Mouse (Mus musculus) regulatory T cell (primary cell): ENCODE data around the gene Bcas3.

Experiments used
- in situ Hi-C: fragments of 300-600 bp; cut with MboI, MseI; formaldehyde crosslinking; loops from one replicate; pipeline ENCODE4 v1.15.1; 2025; ENCODE audit warnings: high pct_unique_total_duplicates

The Bcas3 gene

DNA sequence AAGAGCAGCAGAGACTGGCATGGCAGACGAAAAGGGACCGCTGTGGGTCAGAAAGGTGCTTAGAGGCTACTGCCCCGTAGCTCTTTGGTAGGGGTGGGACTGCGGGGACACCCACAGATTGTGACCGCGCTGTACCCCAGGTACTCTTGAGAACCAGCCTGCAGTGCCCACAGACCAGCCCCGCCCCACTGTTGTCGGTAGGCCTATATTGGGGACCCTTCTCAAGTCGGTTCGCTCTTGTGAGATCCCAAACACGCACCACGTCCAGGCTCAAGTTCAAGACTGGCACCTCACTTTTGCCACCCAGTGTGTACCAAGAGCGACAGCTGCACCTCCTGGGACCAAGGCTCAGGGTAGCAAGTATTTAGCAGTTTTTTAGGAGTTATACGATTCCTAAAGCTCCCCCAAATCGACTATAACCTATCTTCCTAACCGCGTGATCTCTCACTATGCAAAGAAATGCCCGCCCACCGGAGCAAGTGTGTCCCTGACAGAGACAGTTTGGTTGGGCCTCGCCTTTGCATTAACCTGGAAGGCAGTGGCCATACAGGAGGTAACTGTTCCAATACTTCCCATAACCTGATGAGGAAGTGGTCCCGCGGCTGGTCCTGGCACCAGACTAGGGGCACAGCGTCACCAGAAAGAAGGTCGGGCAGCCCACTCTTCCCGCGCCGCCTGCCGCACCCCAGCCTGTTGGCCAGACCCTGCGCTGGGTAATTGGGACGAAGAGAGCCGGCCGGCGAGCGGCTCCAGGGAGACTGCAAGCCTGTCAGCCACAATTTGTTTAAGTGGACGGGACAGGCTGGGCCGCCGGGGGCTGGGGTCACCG is 475.9 kb downstream of the Bcas3 start:
- in situ Hi-C loops = loop anchor here (5.0 kb wide), 1 partner anchor 442 kb away; no protein-coding TSS in a partner anchor

DNA sequence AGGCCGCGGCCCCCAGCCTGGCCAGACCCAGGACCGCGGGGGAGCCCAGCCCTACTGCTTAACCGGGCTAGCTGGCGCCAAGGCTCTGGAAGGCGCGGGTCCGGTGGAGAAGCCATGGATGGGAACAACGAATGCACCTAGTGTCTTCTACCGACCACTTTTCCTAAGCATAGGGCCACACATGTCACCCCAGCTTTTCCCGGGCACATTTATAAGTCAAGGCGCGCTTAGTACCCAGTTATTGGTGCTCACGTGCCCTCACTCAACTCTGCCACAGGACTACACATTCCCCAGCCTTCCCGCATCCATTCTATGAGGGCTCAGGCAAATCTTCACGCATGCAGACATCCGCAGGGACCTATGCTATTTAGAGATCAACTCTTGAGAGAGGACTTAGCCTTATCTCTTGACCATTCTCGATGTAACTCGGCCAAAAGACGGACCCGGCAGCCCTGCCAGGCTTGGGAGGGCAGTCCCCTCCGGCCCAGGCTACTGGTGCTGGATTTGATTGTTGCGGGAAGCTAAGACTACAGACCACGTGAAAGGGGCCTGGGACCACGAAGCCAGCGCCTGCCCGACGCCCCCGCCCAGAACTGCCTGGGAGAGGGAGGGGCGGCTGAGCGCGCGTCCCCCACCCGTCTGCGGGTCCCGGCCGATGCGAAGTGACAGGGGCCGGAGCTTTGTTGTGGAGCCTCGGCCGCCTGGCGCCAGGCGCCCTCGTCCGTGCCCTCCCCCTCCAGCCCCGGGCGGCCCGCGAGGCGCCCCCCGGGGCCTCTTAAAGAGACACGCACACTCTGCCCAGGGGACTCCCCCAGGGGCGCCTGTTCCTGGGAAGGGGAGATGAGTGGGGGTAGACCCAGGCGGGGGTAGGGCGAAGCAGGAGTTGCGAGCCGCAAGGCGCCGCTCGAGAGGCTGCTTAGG is 476.8 kb downstream of the Bcas3 start:
- in situ Hi-C loops = loop anchor here (5.0 kb wide), 1 partner anchor 442 kb away; no protein-coding TSS in a partner anchor

DNA sequence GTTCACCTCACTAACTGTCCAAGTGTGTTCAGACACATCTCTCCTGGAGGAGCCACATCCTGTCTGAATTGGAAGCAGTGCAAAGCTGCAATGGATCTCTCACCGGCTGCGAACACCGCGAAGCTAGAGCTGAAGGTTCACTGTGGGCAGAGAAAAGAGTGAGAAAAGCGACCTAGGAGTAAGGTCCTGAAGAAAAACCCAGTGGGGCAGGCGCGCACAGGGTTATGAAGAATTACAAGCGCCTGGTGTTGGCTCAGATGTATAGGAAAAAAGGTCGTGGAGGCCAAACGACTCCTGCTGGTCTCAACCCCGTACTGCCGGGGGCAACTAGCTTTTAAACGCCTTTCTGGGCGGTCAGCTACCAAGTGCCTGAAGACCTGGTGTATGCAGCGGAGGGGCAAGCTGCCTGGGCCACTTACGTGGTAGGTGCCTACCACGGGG is 478.0 kb downstream of the Bcas3 start:
- in situ Hi-C loops = no loop called here

DNA sequence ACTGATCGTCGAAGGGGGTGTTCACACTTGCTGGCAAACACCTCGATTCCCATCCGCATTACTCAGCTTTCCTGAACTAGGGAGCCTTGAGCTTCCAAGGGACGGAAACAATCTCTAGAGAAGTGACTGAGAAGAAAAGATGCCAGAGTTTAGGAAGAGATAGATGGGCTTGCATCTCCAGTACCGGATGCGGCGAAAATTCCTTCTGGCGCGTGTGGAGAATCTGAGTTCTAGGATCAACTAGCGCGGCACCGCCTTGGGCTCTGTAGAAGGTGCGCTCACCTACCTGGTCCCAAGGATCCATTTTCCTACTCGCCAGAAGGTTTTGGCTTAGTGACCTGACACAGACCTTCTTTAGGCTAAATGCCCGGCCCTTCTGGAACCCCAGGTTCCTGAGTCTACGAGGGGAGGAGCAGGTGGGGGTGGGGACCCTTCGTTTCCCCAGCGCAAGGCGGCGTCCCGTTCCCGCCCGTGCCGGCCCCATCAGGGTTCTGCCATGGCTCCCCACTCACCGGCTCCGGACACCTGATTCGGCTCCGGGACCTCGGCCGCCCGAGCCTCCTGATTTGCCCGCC is 478.8 kb downstream of the Bcas3 start:
- in situ Hi-C loops = no loop called here

DNA sequence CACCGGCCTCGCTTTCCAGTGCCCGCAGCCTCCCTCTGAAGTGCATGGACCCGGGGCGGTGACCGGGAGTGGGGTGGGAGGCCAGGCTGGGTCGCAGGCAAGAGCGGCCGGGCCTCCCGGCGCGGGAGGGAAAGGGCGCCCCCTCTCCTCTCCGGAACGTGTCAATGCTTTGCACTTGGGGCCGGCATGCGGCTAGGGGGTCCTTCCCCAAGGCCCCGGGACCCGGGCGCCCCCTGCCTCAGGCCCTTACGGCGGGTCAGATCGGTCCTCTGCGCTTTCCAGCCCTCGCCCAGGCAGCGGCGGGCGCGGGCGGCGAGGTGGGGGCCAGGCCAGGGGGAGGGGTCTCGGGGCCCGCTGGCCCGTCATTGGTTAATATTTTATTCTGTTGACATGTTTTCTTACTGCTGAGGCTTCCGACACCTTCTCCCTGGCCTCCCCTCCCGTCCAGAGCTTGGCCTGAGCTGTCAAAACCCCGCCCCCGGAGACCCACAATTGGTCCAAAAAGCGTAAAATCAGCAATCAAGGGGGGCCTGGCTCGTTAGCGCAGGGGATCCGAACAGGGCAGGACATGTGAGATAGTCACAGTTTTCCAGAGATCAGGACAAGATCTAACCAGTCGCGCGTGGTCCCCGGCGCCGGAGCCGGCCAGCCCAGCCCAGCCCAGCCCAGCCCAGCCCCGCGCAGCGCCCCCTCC is 479.4 kb downstream of the Bcas3 start, which contains the start of gene Tbx2:
Gene Tbx2 (plus strand): TSS at position 321 of the 694 bp plus-strand sequence.
- in situ Hi-C loops = no loop called here

DNA sequence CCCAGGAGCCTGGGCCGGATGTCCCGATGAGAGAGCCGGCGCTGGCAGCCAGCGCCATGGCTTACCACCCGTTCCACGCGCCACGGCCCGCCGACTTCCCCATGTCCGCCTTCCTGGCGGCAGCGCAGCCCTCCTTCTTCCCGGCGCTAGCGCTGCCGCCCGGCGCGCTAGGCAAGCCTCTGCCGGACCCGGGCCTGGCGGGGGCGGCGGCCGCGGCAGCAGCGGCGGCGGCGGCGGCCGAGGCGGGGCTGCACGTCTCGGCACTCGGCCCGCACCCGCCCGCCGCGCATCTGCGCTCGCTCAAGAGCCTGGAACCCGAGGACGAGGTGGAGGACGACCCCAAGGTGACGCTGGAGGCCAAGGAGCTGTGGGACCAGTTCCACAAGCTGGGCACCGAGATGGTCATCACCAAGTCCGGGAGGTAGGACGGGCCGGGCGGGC is 480.1 kb downstream of the Bcas3 start:
- in situ Hi-C loops = no loop called here

DNA sequence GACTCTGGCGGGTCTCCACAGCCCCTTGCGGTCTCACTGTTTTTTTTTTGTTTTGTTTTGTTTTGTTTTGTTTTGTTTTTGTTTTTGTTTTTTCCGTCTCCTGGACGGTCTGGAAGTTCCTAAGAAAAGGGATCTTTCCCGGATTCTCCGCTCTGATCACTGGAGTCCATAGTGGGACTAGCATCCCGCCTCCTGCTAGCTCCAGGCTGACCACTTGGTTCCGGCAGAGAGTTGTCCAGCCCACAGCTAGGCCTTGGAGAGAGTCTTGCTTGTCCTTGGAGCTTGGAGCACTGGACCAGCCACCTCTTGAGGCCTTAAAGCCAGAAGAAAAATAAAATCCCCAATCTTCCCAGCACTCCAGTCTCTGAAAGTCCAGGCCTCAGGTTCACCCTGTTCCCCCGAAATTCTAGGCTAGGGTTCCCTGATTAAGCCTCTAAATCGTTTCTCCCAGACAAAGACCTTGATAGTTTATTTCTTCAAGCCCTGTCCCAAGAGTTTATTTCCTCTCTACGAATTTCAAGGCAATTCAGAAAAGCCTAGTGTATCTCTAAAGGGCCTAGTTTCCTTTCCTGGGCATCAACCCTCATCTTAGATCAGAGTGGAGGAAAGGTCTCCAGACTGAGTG is 480.9 kb downstream of the Bcas3 start:
- in situ Hi-C loops = no loop called here

DNA sequence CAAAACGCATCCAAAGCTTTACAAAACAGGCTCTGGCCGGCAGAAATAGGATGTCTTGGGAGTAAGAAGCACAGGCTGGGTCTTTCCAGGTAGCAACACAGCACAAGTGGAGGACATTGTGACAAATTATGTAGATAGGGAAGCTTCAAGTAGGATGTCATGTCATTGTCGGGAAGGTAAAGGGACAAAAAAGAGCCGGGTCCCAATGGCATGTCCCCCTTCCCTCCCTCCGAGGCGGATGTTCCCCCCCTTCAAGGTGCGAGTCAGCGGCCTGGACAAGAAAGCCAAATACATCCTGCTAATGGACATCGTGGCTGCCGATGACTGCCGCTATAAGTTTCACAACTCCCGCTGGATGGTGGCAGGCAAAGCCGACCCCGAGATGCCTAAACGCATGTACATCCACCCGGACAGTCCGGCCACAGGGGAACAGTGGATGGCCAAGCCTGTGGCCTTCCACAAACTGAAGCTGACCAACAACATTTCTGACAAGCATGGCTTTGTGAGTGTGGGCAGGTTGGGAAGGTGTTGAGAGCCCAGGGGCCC is 481.5 kb downstream of the Bcas3 start:
- in situ Hi-C loops = no loop called here

DNA sequence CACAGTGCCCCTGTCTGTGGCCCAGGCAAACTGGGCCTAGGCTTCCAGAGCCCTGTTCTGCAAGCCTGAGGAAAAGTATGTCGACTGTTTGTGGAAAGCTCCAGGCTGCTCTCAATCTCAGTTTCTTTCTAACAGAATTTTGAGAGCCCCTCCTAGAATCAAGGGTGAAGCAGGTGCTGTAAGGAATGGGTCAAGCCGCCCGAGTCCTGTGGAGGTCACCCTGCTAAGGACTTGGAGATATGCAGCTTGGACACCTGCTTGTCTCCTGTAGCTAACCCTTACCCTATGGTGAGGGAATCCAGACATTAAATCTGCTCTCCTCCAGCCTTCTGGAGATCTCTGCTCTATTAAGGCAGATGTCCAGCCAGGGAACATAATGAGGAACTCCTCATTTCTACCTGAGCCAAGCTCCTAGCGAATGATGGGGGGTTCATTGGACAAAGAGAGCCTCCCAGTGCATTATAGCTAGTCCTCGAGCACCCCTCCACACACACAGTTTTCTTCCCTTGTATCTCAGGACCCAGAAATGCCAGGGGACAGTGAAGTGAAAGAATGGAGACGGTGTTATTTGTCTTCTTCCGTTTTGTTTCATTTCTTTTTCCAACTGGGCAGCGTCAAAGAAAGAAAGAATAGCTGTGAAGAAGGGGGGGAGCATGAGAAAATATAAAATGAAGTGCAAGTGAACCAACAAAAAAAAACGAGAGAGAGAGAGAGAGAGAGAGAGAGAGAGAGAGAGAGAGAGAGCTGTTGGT is 482.2 kb downstream of the Bcas3 start:
- in situ Hi-C loops = no loop called here

DNA sequence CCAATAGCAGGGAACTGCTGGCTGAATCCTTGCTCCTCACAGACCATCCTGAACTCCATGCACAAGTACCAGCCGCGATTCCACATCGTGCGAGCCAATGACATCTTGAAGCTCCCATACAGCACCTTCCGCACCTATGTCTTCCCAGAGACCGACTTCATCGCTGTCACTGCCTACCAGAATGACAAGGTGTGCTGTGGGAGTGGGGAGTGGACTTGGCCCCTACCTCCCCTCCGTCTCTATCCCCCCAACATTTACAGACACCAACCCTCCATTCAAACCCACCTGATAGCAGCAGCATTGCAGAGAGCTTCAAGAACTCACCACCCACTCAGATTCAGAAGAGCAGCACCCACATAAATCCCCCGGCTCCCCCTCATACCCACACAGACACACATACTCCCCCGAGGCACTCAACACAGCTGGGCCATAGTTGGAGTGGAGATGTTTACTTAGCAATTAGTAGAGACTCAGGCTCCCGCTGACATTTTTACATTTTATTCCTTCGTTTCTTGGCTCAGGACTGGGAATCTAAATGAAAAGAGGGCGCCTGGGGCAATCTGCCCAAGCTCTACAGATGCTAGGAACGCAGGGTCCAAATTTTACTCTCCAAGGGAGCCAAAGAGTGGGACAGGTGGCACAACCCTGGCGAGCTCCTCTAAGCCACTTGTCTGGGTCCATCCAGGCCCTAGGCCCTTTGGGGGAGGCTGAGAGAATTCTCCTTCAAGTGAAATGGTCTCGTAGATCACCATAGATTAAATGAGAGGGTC is 483.0 kb downstream of the Bcas3 start:
- in situ Hi-C loops = no loop called here

DNA sequence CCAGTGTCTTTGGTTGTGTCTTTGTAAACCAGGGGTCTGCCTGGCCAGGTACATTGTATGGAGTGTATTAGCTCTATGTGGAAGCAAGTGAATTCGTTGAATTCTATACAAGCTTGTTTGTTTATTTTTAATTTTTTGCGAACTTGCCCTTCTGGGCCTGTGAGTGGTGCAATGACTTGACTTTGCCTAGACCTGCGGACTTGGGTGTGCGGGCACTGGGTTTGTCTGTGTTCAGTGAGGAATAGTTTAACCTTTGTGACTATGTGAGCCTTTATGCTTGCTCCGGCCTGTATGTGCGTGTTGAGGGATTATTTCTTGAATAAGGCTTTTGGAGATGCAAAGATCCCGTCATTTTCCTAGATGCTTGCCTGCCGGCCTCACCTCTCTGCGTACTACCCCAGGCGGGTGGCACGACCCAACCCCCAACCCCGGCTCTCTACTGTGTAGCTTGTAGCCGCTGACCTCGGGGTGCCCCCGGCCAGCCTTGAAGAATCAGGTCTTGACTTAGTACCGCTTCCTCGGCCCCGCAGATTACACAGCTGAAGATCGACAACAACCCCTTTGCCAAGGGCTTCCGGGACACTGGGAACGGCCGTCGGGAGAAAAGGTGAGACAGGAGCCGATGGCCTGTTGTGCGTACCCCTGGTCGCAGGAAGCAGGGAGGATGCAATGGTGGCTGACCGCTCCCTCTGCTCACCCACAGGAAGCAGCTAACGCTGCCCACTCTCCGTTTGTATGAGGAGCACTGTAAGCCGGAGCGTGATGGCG is 483.7 kb downstream of the Bcas3 start:
- in situ Hi-C loops = no loop called here

DNA sequence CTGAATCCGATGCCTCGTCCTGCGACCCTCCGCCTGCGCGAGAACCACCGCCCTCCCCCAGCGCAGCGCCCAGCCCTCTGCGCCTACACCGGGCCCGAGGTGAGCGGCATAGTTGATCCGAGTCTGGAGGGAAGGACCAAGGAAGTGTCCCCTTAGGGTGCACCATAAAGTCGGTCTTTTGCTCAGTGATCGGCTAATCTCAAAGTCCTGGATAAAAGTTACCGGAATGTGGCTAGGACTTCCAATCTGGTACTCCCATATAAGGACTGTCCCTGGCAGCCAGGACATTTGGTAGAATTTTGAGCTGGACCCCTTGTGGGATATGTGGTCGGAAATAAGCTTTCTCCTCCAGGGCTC is 484.3 kb downstream of the Bcas3 start:
- in situ Hi-C loops = no loop called here

DNA sequence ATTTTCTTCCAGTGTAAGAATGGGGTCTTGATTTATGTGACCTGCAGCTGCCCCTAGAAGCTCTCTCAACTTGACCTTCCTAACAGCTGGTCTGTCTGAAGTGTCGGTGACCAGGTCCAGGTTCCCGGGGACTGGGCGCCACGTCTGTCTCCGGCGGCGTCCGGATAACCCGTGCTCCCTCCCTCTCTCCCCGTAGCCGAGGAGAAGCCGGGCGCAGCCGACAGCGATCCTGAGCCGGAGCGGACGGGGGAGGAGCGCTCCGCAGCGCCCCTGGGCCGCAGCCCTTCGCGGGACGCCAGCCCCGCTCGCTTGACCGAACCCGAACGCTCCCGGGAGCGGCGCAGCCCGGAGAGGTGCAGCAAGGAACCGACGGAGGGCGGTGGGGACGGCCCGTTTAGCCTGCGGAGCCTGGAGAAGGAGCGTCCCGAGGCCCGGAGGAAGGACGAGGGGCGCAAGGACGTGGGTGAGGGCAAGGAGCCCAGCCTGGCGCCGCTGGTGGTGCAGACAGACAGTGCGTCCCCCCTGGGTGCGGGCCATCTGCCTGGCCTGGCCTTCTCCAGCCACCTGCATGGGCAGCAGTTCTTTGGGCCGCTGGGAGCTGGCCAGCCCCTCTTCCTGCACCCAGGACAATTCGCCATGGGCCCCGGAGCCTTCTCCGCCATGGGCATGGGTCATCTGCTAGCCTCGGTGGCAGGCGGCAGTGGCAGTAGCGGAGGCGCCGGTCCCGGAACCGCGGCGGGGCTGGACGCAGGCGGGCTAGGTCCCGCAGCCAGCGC is 484.9 kb downstream of the Bcas3 start:
- in situ Hi-C loops = no loop called here

DNA sequence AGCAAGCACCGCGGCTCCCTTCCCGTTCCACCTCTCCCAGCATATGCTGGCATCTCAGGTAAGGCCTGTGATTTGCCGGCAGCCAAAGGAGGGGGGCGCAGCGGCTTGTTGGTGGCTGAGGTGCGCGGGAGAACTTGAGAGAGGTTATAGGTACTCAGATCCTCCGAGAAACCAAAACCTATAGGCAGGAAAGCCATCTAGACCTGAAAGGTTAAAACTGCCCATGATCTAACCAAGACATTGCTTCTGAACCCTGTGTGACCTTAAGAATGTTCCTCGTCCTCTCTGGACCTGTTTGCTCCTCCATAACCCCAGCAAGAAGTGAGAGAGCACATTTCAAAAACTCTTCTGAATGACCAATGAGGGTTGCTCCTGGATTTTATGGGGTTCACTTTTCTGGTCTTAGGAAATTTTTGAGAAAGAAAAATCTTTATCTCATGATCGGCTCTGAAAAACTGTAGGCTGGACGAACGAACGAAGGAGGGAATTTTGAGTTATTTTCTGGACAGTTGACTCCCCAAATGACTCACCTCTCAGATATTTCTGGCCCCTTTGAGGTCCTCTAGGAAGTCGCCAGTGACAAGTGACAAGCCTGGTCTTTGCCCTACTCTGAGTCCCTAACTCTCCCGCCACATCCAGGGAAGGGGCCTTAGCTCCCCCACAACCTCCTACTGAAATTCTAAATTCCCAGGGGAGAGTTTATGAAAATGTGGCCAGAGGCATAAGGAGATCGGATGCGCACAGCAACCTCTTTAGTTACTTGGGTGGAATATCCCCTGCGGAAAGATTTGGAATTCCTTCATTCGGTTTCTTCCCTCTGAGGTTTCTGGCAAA is 485.7 kb downstream of the Bcas3 start:
- in situ Hi-C loops = no loop called here

DNA sequence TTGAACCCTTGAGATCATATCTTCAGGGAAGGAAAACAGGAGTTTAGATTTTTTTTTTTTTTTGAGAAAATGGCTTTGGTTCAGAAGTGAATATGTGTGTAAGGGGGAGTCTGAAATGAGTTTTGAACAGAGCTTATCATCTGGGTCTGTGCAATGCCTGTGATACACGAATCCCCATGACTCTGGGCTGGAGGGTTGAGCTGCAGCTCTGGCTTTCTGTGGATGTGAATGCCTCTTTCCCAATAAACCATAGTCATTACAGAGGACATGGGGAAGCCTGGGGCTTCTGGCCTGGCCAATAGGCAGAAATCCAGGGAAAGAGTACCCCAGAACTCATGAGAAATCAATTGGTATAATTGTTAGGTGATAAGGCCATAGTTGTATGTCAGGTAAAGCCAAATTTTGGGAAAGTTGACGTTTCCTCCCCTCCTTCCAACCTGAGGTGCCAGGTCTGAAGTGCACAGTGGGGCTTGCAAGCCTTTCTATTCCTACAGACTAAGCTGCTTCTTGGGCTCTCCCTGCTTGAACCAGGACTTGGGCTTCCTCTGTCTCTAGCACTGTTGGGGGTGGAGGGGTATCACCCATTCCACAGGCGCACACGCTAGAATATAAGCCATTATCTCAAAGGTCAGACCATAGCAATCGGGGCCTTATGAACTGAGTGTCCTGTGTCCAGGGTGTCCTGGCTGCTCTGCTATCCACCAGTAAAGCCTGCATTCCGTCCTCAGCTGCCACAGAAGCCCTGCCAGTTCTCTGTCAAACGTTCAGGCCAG is 486.5 kb downstream of the Bcas3 start:
- in situ Hi-C loops = loop anchor here (5.0 kb wide), 1 partner anchor 317 kb away; no protein-coding TSS in a partner anchor
